Mouse (Mus musculus): ENCODE measurements at regions not wholly inside any gene's neighbourhood (a gene's known extent, or its start where the extent isn't known, plus 50 kb on each side); places are given as distances from the start of the nearest gene placed in this dataset.

GRCm38 (mm10) chr1:73805156-73805555 is 319.1 kb downstream of the Tns1 start:
- no peak for ATAC-seq (replicated peaks; ENCODE audit: low FRiP score, low TSS enrichment, poor library complexity, severe bottlenecking)

- ATAC-seq (replicated peaks; ENCODE audit: low FRiP score, low TSS enrichment, poor library complexity, severe bottlenecking): no peak
These were observed 324.3 kb downstream of the Tns1 start for GRCm38 (mm10) chr1:73799996-73800395.

GRCm38 (mm10) chr1:73799246-73799645 is 325.0 kb downstream of the Tns1 start:
- no peak for ATAC-seq (replicated peaks; ENCODE audit: low FRiP score, low TSS enrichment, poor library complexity, severe bottlenecking)

- no peak for ATAC-seq (replicated peaks; ENCODE audit: low FRiP score, low TSS enrichment, poor library complexity, severe bottlenecking)
These were observed 326.4 kb downstream of the Tns1 start for GRCm38 (mm10) chr1:73797858-73798257.

GRCm38 (mm10) chr1:73797413-73797812 is 326.8 kb downstream of the Tns1 start:
- ATAC-seq (replicated peaks; ENCODE audit: low FRiP score, low TSS enrichment, poor library complexity, severe bottlenecking): no peak

- ATAC-seq (replicated peaks; ENCODE audit: low FRiP score, low TSS enrichment, poor library complexity, severe bottlenecking): no peak
These were observed 330.4 kb downstream of the Tns1 start for GRCm38 (mm10) chr1:73793871-73794270.

GRCm38 (mm10) chr1:73793256-73793655 is 331.0 kb downstream of the Tns1 start:
- no peak for ATAC-seq (replicated peaks; ENCODE audit: low FRiP score, low TSS enrichment, poor library complexity, severe bottlenecking)

GRCm38 (mm10) chr1:73792311-73792710 is 331.9 kb downstream of the Tns1 start:
- no peak for ATAC-seq (replicated peaks; ENCODE audit: low FRiP score, low TSS enrichment, poor library complexity, severe bottlenecking)

- no peak for ATAC-seq (replicated peaks; ENCODE audit: low FRiP score, low TSS enrichment, poor library complexity, severe bottlenecking)
These were observed 336.6 kb downstream of the Tns1 start for GRCm38 (mm10) chr1:73787666-73788065.

GRCm38 (mm10) chr1:73787224-73787623 is 337.0 kb downstream of the Tns1 start:
- ATAC-seq (replicated peaks; ENCODE audit: low FRiP score, low TSS enrichment, poor library complexity, severe bottlenecking): no peak

- no peak for ATAC-seq (replicated peaks; ENCODE audit: low FRiP score, low TSS enrichment, poor library complexity, severe bottlenecking)
These were observed 340.9 kb downstream of the Tns1 start for GRCm38 (mm10) chr1:73783303-73783702.

GRCm38 (mm10) chr1:73782871-73783270 is 341.4 kb downstream of the Tns1 start:
- no peak for ATAC-seq (replicated peaks; ENCODE audit: low FRiP score, low TSS enrichment, poor library complexity, severe bottlenecking)

- no peak for ATAC-seq (replicated peaks; ENCODE audit: low FRiP score, low TSS enrichment, poor library complexity, severe bottlenecking)
These were observed 352.5 kb downstream of the Tns1 start for GRCm38 (mm10) chr1:73771773-73772172.

- no peak for ATAC-seq (replicated peaks; ENCODE audit: low FRiP score, low TSS enrichment, poor library complexity, severe bottlenecking)
These were observed 353.6 kb downstream of the Tns1 start for GRCm38 (mm10) chr1:73770631-73771030.

GRCm38 (mm10) chr1:73764611-73765333 is 359.5 kb downstream of the Tns1 start:
- no peak for ATAC-seq (replicated peaks; ENCODE audit: low FRiP score, low TSS enrichment, poor library complexity, severe bottlenecking)

GRCm38 (mm10) chr1:73758110-73759061 is 365.9 kb downstream of the Tns1 start:
- no peak for ATAC-seq (replicated peaks; ENCODE audit: low FRiP score, low TSS enrichment, poor library complexity, severe bottlenecking)

- ATAC-seq (replicated peaks; ENCODE audit: low FRiP score, low TSS enrichment, poor library complexity, severe bottlenecking): no peak
These were observed 368.5 kb downstream of the Tns1 start for GRCm38 (mm10) chr1:73755791-73756190.

- no peak for ATAC-seq (replicated peaks; ENCODE audit: low FRiP score, low TSS enrichment, poor library complexity, severe bottlenecking)
These were observed 369.3 kb downstream of the Tns1 start for GRCm38 (mm10) chr1:73754928-73755327.

- ATAC-seq (replicated peaks; ENCODE audit: low FRiP score, low TSS enrichment, poor library complexity, severe bottlenecking): no peak
These were observed 371.1 kb downstream of the Tns1 start for GRCm38 (mm10) chr1:73753157-73753556.

GRCm38 (mm10) chr1:73748702-73749101 is 375.5 kb downstream of the Tns1 start:
- no peak for ATAC-seq (replicated peaks; ENCODE audit: low FRiP score, low TSS enrichment, poor library complexity, severe bottlenecking)

Data from megakaryocyte-erythroid progenitor cell, adult 5-6 weeks (primary cell).